Mouse (Mus musculus): Measurements from ENCODE around the gene Asphd2.

- TF ChIP-seq CTCF (IDR thresholded peaks at IDR 0.05; ENCODE audit: low read depth, low read length) (no peak), GATA1 (IDR thresholded peaks at IDR 0.05; ENCODE audit: borderline replicate concordance, low read length) (no peak), TAL1 (conservative IDR thresholded peaks at IDR 0.05; ENCODE audit: low read depth, low read length) (no peak), POLR2AphosphoS5 (IDR thresholded peaks at IDR 0.05; ENCODE audit: insufficient replicate concordance, low read depth, low read length) (no peak), GATA2 (IDR thresholded peaks at IDR 0.05; ENCODE audit: borderline replicate concordance, low read depth, low read length) (no peak)
These were observed 27.8 kb downstream of the Asphd2 start for GRCm38 (mm10) chr5:112366879-112367278.

All from G1E (cell line).